Mouse (Mus musculus) embryonic fibroblast, embryonic 13.5 days (primary cell): ENCODE data around the gene Nedd1.

Source experiments
- CTCF ChIP-seq: IDR thresholded peaks from 2 replicates; pipeline ENCODE4 v1.5.1; 2011; ENCODE audit warnings: mild to moderate bottlenecking, control low read depth, low read length, moderate library complexity, borderline replicate concordance; ENCODE audit not compliant: insufficient read depth
- POLR2A ChIP-seq: IDR thresholded peaks from 2 replicates; pipeline ENCODE4 v1.6.1; 2011; ENCODE audit warnings: low read depth, mild to moderate bottlenecking, control low read depth, low read length, moderate library complexity

GRCm38 (mm10) chr10:92671906-92672305 is 50.3 kb downstream of the Nedd1 start:
- TF ChIP-seq POLR2A, result no peak
- no peak for TF ChIP-seq CTCF
